Mouse (Mus musculus): ENCODE data around the gene Sh3bp2.
"Not testable (repeated sequence)": the region's sequence is repeated elsewhere in the genome, so short reads cannot be mapped to it uniquely, and the experiment has no call there.

The Sh3bp2 gene

DNA sequence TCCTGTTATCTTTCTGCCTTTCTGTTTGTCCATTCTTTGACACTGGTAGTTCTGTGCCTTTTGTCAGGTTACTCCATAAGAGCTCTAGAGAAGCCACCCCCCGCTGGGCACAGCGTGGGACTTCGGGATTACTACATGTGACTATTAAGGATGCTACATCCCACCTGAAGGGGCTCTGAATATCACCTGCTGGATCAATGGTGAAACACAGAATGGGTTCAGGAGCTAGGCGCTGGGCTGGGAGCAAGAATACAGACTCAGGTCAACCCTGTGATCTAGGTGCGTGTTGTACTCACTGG is 788 bp downstream of the Sh3bp2 start:
- no peak for DNase-seq (ENCODE audit: low read depth)

DNA sequence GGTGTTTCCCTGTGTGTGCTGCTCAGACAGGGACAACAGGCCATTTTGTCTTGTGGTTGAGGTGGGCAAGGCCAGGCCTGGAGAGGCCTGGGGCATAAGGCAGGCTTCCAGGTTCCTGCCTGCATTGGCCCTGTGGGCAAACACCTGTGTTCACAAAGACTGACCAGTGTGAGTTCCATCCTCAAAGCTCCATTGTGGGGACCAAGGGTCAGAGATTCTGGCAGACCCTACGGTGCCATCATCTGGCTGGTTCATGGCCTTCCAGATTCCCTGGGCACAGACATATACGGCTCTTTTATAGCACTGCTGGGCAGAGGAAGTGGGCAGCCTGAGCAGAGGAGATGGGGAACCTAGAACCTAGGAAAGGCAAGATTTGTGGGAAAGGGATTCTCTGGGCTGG is 1.7 kb downstream of the Sh3bp2 start:
- DNase-seq (ENCODE audit: low read depth) = no peak

DNA sequence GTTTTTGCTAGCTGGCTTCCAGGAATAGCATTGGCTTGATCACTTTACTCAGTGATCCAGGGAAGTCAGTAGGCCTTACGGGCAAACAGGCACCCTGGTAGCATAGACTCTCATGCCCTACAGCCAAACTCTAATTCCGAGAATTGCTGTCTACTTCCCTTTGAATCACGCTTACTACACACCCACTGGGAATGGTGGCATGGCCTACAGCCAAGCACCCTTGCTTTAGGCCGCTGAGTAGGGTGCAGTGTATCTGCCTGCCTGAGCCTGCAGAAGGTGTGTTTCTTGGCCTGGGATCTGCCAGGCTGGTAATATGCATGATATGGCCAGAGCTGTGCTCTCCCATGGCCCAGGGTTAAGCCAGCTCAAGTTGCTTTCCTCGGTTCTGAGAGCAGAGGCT is 3.1 kb downstream of the Sh3bp2 start:
- no peak for DNase-seq (ENCODE audit: low read depth)

DNA sequence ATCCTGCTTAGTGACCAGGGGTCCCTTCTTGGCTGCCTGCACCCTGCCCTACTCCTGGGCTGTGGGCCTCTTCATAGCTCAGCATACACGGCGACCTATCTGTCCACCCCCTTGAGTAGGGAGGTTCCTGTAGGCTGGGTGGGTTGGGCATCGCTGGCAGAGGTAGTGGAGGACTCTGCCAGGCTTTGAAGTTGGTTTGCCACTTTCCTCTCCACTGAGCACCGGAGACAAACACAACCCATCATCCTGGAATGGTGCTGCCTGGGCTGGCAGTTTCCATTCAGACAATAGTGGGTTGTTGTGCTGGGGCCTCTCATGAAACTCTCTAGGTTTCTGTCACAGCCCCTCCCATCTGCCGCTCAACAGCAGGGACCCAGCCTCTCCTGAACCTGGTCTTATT is 4.5 kb downstream of the Sh3bp2 start:
- no peak for DNase-seq (ENCODE audit: low read depth)

DNA sequence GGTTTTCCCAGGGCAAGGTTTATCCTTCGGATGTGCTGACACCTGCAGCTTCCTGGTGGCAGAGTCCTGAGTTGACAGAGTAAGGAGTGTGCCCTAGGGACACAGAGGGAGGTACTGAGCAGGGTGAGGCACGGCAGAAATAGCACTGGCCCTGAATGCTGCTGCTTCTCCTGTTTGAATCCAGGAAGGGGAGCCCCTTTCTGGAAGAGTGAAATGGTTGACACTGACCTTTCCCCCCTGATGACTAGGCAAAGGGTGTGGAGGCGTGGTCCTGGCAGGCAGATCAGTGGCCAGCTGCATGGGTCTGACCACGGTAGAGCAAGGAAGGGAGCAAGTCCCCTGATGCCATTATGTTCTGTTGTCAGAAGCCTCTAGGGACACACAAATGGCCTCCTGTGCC is 5.0 kb downstream of the Sh3bp2 start:
- no peak for DNase-seq (ENCODE audit: low read depth)

DNA sequence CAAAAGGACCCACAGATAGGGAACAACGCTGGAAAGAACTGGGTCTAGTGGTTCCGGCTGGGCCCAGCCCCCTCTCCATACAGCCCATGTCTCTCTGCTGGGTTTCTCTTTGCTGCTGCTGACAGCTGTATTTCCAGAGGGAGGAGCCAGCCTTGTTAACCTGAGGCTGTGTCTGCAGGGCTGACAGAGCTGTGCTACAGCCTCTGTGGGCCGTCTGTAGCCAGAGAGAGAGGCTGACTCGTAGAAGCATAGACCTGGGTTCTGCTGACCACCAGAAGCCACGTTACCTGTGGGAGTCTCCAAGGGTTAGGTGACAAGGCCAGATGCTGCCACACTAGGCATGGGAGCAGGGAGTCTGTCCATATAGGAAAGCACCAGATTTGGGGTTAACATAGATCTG is 7.4 kb downstream of the Sh3bp2 start:
- DNase-seq (ENCODE audit: low read depth) = no peak

DNA sequence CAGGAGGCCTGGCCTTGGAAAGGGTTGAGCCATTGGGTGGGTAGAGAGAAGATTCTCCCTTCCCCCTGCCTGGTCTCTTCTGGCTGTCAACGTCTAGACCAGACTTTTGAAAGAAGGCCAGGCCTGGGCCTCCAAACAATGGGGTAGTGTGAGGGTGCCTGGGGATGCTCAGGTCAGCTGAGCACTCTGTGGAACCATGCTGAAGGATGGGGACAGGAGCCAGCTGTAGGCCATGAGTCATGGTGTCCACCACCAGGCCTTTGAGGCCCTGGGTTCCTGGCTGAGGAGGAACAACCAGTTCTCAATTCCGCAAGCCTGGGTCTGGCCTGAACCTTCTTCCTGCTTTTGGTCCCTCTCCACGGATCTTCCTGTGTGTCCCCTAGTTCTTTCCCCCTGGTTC is 8.2 kb downstream of the Sh3bp2 start:
- DNase-seq (ENCODE audit: low read depth) = no peak

DNA sequence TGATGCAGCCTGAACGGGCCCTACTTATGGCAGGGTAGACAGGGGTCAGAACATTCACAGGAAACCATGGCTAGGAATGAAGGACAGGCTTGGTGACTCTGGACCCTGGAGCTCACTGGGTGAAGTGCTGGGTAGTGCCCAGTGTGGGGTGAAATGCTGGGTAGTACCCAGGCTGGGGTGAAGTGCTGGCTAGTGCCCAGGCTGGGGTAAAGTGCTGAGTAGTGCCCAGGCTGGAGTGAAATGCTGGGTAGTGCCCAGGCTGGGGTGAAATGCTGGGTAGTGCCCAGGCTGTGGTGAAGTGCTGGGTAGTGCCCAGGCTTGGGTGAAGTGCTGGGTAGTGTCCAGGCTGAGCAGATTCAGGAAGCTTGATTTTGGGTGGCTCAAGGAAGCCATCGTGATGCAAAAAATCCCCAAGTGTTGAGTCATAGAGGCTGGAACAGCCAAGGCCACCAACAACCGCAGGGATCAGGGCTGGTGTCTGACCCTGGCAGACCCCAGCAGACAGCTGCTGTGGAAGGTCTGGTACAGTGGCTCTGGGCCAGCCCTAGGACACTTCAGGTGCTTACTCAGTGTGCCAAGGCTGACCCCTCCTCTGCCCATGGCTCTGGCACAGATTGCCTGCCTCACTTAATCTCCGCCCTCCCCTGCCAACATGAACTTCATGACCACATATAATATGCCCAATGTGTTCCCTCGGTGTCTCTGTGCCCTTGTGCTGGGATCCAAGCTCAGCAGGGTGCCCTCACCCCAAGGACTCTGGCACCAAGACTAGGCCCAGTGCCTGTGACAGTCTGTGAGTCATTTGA is 9.3 kb downstream of the Sh3bp2 start:
- no peak for DNase-seq (ENCODE audit: low read depth)

DNA sequence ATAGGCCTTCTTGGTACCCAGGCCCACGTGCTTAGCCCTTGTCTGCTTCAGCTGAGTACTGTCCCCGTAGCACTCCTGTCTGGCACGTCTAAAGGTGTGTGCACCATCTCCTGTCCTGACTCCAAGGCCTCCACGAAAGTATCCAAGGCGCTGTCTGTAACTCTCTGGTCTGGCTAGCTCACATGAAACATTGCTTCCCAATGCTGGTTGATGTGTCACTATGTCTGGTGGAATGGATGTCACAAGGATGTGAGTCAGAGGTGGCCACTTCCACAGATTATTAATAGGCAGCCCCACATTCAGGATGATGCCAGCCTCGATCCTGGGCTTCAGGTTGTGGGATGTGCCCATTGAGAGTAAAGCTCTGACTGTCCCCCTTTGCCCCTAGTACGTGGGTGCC is 10.2 kb downstream of the Sh3bp2 start:
- no peak for DNase-seq (ENCODE audit: low read depth)

DNA sequence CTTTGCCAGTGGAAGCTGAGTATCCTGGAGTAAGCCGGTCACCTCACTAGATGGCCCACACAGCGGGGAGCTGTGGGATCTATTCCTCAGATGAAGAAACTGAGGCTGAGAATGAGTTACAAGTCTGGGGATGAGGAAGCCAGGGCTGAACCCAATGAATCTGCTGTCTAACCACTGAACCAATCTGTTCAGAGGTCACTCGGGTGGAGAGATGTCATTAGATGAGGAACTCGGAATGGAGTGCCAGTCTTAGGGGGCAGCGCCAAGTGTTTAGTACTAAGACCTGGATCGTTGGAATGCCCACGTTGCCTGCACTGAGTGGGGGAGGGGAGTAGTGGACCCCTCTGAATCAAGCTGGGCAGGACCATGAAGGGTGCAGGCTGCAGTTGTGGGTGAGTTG is 12.4 kb downstream of the Sh3bp2 start:
- no peak for DNase-seq (ENCODE audit: low read depth)

DNA sequence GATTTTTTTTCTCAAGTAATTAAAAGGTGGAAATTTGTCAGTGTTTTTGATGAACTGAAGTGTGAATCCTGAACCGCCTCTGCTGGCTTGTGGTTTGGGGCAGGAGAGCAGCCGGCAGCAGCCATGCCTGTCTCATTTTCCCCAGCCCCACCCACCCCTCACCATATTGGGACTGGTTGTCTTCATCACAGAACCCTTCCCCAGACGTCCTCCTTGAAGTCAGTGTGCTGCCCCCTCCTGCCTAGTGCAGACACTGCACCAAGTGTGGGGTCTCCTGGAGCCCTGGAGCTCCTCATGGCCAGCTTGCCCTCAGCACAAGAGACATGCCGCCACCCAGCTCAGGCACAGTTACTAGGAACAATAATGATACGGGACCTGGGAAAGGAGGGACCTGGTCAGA is 12.9 kb downstream of the Sh3bp2 start:
- no peak for DNase-seq (ENCODE audit: low read depth)

DNA sequence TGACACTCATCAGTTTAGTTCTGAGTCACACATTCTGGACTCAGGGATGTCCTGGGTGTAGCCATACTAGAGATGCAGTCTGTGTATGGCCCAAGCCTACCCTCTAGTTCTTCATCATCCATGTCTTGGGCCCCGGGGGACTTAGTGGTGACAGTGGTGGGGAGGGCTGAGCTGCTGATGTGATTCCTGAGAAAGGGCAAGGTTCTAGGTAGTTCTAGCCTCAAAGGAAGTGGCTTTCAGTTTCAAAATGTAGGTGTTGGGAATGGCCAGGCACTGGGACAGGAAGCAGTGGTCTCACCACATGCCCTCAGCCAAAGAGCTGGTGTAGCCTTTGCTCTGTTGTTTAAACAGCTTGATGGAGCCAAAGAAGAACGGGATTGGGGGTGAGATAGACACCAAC is 13.5 kb downstream of the Sh3bp2 start:
- no peak for DNase-seq (ENCODE audit: low read depth)

DNA sequence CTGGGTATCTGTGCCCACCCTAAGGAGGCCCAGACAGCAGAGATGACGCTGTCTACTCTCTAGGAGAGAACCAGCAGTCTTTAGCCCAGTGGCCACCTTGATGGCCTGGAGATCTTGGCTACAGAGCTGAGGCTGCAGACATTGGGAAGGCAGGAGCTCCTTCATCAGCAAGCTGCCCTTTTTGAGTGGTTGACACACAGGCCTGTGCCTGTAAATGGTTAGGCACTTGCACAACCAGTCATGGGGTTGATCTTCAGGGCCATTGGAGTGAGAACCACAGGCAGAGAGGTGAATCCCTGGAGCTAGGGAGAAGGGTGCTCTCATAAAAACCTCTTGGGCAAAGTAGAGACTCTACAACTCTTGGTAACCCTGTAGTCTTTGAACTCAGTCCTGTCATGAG is 16.5 kb downstream of the Sh3bp2 start:
- DNase-seq (ENCODE audit: low read depth) = no peak

DNA sequence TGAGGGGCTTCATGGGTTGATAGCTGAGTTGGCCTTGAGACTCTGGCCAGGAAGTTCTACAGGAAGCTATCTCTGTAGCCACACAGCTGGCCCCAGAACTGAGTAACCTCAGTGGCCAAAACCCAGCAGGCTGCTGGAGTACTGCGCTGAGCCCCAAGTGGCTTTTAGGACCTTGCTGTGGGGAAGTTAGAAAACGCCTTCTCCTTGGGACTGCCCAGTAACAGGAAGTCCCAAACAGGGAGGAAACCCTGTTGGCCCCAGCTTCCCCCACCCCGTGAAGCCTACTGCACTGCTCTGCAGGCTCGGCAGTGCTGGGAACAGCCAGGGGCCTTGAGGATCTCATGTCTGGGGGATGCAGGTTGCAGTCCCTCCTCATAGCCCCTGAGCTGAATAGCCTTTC is 17.5 kb downstream of the Sh3bp2 start:
- DNase-seq (ENCODE audit: low read depth) = no peak

DNA sequence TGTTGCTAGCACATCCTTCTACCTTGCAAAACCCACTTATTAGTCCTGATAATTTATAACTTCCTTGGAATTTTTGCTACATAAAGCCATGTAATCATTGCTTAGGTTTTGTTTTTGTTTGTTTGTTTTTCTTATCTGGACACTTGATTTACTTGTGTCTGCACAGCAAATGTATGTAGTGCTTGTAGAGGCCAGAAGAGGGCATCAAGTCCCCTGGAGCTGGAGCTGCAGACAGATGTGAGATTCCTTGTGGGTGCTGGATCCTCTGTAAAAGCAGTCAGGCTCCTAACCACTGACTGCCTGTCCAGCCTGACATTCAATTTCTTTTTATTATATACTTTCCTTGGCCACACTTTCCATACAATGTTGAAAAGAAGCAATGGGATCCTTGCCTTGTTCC is 21.8 kb downstream of the Sh3bp2 start:
- no peak for DNase-seq (ENCODE audit: low read depth)

DNA sequence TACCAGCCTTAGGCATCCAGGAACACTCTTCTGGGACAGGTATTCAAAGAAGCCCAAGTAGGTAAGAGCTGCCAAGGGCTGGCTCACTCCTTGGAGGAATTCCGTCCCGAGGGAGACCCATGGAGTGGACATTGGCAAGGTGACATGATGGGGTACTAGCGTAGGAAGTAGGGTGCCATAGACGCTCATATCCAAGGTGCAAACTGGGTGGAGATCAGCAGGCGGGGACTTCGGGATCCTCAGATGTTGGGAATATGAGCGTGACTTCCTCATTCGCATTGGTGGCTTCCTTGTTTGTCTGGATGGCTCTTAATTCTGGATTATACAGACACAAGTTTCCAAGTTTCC is 23.5 kb downstream of the Sh3bp2 start:
- DNase-seq (ENCODE audit: low read depth) = no peak

DNA sequence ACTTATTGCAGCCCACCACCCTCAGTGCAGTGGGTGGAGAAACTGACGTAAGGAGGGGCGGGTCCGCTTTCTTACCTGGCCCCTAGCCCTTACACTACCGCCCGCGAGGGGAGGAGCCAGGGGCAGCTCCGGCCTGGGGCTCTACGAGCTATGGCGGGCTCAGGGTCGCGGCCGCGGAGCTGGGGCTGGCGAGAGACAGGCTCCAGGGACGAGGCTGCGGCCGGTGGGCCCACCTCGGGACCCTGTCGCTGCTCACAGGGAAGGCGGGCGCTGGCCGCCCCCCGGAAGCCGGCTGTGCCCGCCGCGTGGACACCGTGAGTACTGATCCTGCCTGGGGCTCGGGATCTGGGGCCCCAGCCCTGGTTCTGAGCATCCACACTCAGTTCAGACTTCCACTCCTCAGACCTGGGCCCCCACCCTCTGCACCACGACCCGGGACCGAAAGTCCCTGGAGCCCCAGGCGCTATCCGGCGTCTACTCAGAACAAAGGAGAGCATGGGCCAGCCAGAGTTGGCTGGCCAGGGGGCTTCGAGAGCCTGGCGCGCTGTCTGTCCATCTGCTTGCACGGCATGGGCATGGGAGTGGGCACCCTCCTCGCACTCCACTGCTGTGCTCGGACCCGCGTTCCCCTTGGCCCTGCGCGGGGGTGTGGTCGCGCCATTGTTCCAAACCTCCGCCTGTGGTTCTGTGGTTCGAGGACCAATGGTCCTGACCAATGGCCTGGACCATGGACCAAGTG is 24.0 kb downstream of the Sh3bp2 start:
- DNase-seq (ENCODE audit: low read depth) = no peak

DNA sequence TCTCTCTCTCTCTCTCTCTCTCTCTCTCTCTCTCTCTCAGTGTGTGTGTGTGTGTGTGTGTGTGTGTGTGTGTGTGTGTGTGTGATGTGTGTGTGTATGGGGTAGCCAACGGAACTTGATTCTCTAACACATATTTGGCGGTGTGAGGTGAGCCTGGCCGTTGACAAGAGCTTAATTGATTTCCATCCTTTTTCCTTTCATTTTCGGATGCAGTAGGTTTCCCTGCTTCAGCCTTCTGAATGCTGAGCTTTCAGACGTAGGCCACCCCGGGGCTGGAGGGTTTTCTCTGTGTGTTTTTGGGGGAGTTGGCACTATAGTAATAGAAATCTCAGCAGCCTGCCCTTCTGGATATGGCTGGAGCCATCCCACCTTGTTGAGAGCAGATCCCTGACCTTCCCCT is 24.6 kb downstream of the Sh3bp2 start:
- no peak for DNase-seq (ENCODE audit: low read depth)

DNA sequence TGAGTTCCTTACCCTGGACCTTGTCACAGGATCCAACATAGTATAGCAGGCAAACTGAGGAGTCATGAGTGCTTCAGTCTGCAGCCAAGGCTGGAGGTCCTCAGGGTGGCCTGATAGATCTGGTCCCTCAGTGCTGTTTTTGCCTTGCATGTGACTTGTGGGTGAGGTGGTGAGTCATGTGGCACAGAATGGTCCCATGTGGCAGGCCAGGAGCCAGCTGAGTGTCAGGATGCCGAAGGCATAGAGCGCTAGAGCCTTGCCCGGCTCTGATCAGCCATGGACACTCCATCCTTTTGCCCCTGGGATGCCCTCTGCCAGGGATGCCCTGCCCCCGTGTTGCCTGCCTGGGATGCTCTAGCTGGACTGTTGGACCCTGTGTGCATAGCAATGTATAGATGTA is 26.2 kb downstream of the Sh3bp2 start:
- no peak for DNase-seq (ENCODE audit: low read depth)

DNA sequence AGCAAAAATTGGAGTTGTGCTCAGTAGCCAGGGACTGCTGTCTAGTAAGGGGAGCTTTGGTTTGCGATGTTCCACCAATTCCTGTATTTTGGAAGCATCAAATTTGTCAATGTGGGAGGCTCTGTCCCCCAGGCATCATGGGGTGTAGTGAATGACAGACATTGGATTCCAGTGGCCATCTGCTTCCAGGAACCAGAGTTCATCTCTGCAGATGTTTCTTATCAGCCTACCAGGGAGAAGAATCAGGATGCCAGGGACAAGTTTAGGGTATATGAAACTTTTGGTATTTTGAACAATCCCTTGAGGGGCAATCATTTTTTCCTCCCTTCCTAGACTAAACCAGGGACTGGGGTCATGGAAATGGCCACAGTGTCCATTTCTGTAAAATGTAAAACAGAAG is 38.2 kb downstream of the Sh3bp2 start:
- no peak for DNase-seq (ENCODE audit: low read depth)

DNA sequence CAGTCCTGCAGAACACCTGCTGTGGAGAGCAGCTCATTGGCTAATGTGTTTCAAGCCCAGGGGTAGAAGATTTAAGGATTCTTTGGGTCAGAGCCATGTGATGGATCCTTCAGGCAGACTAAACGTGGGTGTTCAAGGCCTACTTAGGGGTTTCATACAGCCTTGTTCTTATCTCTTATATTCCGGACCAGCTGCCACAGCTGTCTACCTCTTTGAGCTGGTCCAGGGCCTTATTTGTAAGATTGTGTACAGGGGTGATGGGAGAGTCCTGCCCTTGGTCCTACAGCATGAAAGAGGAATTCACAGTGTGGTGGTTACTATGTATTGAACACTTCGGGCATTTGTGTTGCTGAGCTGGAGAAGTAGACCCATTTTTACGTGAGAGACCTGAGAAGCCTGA is 38.7 kb downstream of the Sh3bp2 start:
- no peak for DNase-seq (ENCODE audit: low read depth)

DNA sequence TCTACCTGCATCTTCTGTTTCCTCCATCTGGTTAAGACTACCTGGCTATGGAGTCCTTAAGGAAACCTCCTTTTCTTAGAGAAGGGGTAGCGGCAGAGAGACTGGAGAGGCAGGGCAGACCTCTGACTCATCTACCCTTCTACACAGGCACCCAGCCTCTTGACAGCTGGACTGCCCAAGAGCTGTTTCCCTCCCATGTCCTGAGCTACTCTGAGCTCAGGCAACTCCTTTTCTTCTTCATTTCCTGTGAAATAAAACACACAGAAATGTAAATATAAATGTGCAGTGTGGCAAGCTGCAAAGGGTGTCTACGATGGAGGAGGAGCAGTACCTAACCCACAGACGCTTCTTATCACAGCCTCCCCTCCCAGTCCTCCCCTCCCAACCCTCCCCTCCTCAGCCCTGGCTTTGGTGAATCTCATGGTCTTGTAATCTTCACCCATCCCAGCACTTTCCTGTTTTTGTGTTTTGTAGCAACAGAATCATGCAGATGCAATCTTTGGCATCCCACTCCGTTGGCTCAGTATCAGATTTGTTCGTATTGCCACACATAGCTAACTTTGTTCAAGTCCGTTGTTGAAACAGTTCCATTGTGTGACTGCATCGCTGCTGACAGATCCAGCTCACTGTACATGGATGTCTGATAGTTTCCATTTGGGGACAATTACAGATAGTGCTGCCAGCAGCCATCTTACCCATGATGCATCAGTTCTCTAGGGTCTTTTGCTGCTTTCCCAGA is 40.1 kb downstream of the Sh3bp2 start:
- no peak for DNase-seq (ENCODE audit: low read depth)

DNA sequence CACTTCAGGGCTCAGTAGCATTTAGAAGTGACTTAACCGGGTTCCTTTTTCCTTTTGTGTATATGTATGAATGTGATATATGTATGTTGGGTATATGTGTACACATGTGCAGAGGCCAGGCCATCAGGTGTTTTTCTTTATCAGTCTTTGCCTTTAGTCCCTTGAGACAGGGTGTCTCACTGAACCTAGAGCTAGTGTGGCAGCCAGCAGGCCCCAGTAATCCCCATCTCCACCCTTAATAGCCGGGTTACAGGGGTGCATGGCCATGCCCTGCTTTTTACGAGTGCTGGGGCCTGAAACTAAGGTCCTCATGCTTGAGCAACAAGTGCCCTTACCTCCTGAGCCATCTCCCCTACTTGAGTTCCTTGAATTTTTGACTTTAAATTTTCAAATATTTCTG is 45.9 kb downstream of the Sh3bp2 start:
- no peak for DNase-seq (ENCODE audit: low read depth)

DNA sequence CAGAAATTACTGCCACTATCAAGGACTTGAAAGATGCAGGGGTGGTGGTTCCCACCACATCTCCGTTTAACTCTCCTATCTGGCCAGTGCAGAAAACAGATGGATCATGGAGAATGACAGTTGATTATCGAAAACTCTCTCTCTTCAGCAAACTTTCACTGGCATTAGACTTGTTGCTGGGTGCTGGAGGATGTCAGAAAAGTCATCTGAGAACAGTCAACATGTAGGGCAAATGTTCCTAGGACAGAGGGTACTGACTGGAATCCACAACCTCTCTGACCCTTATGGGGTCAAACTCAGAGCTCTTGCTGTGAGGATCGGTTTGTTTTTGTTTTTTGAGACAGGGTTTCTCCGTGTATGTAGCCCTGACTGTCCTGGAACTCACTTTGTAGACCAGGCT is 46.9 kb downstream of the Sh3bp2 start:
- DNase-seq (ENCODE audit: low read depth) = not testable (repeated sequence)

Measured in c-Kit-positive CD71-positive TER-119-negative erythroid progenitor cells, embryonic 14.5 days (primary cell).